Mouse (Mus musculus) lung, adult 2 months (tissue): ENCODE data around the gene Mt4.
A peak's percentile ranks its signal among the peaks of the same experiment; 100 is the strongest.

Experiments used
- CTCF ChIP-seq: fragments of 200-500 bp; IDR thresholded peaks from 2 replicates; pipeline ENCODE4 v1.5.1; 2011; ENCODE audit warnings: mild to moderate bottlenecking, low read length, control low read depth; ENCODE audit not compliant: insufficient read depth
- POLR2A ChIP-seq: fragments of 200-500 bp; IDR thresholded peaks from 2 replicates; pipeline ENCODE4 v1.6.1; 2011; ENCODE audit warnings: low read depth, mild to moderate bottlenecking, control low read depth, low read length, borderline replicate concordance; ENCODE audit errors: extremely low read depth

DNA sequence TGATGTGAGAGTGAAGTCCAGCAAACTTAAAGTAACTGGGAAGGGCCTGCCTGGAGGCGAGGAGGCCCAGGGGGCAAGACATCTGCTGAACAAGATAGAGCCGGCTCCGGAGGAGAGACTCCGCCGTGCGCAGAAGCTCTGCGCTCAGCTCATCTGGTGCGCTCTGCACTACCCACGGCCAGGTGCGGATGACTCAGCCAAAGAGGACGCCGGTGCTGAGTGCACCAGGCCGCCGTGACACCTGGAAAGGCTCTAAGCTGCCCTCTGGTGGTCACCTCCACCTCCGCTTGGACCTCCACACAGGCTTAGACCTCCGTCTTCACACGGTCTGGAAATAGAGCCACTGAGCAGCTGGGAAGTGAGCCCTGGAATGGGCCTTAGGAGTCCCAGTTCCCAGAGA lies 49.5 kb downstream of the Mt4 start:
- TF ChIP-seq POLR2A (no peak), CTCF (peak; percentile 67)
